Mouse (Mus musculus) embryo, embryonic 10 days (tissue): ENCODE results near the gene Arhgef40.
A peak's percentile ranks its signal among the peaks of the same experiment; 100 is the strongest.
"Not testable (repeated sequence)": the region's sequence is repeated elsewhere in the genome, so short reads cannot be mapped to it uniquely, and the experiment has no call there.

Experiments used
- DNase-seq: peaks from one replicate; pipeline ENCODE4 v3.0.0-alpha.2; 2015; ENCODE audit warnings: low spot score

Arhgef40 gene

DNA sequence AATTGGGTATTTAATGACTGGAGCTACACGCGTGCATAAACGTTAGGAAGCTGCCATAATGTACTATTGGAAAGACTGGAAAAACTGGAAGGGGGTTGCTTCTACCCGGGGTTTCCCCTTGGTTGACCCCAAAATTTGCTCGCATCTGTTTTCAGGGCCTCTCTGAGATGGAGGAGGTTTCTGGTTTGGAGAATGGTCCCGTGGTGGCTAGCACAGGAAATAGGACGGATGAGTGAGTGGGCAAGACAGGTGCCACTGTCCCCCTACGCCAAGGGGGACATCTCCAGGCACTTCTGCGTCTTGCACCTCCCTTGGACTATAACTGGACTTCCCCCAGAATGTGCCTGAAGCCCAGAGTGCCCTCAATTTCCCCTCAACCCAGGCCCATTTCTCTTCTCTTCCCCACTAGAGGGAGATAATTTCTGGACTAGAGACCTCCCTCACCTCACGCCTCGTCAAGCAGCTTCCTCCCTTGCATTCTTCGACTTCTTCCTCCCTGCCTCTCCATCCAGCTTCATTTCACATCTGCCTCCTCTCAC lies 34.6 kb downstream of the Arhgef40 start:
- no peak for DNase-seq

DNA sequence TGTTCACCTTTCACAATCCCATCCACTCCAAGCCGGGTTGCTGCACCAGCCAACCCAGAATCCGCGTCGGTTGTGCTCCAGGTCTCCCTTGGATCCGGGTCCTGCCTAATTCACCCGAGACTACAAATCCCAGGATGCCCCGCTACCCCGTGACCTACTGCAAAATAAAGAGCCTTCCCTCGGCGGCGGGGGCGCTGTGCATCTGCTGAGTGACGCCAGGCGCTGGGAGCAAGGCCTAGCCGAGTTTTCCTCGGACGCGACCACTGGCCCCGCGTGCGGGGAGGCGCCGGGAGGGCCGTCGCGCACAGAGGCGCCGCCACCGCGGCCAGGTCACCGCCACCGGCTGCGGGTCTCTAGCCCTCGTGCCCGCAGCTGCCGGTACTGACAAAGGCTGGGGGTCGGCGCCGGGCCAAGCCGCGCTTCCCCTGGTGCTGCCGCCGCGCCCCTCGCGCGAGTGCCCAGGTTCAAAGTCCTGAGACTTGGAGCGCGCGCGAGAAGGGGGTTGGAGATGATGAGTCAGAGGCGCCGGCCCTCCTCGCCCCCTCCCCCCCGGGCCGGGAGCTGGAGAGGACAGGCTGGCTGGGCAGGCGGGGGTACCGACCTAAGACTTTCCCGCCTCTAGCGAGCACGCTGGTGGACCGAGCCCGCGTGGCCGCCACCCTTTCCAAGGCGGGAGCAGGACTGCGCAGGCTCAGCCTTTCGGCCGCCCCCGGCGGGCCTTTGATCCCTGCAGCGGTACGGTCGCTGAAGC lies 35.2 kb downstream of the Arhgef40 start:
- DNase-seq: peak; percentile 99

DNA sequence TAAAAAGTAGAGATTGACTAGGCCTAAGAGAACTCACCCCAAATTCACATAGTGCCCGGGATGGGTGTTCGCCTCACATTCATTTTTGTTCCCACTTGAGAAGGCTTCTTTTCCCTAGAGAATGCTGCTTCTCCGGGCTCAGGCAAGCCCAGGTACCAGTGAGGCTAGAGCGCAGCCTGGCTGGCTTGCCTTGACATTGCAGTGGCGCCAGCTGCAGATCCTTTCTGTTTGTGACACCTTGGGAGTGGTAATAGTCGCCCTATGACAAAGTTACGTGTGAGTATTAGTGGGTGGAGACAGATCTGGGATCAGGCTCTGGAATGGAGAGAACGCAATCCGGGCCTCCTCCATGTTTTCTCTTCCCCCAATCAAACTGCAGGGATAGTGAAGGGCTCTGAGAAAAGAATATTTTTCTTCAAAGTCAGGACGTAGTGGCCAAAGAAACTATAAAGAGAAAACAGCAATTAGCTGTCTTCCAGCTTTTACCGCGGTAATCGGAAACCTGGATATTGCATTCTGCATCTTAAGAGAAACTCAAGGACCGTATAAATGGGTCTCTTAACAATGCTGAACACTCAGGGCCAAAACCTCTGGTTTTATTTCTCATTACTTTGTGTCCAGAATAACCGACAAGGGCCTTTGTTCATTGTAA lies 36.1 kb downstream of the Arhgef40 start, which contains the start of gene Zfp219:
TSS of gene Zfp219 (minus strand) at position 248 of the 652 bp plus-strand sequence.
- DNase-seq: peak; percentile 91

DNA sequence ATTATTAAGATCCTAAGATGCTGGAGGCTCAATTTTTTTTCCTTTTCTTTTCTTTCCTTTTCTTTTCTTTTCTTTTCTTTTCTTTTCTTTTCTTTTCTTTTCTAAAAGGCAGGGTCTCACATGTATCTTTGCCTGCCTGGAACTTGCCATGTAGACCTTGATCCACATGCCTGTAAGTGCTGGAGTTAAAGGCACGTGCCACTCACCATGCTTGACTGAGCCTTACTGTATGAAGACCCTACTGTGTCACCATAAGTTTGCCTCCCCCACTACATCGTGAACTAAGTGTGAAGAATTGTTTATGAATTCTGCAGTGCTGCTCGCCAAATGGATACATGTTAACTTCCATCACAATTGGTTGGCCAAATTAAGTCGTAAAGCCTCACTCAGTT lies 36.6 kb downstream of the Arhgef40 start:
- DNase-seq: no peak

DNA sequence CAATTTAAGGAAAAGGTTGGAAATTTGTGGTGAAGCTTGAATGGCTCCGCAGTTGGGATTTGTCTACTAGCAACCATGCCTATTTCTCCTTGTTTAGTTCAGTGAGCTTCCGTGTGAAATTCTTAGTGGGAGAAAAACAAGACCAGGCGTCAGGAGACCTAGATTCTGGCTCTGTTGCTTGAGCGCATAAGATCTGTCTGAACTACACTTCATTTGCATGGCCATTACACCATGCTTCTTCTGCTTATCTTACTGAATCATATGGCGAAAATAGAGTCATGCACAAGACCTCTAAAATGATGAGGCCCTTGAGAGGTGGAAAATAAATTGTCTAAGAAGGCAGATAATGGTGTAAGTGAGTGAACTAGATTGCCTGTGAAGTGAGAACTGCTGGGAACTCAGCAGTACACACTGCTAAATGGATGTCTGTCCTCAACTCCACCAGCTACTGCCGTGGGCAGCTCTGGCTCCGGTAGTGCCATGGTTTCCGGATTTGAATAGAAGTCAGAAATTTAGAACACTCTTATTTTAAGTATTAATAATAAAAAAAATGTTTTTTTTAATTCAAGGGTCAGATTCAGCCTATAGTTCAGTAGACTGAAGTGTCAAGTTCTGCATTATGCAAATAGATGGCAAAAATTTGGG lies 37.2 kb downstream of the Arhgef40 start:
- no peak for DNase-seq

DNA sequence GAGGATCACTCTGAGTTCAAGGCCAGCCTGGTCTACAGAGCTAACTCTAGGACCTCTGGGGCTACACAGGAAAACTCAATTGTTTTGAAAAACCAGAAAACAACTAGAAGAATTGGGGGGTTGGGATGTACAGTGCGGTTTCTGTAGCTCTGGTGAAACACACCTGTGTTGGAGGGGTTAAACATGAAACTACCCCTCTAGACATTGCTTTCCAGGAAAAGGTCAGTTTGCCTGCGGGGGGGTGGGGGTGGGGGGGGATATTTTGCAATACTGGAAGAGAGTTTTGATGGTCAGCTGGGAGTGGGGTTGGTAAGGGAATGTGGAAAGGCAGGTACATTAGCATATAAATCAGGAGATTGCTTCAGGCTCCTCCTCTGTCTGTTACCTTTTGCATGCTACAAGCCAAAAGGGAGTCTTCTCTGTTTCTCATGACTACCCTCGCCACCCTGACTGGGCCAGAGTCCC lies 37.8 kb downstream of the Arhgef40 start:
- DNase-seq: no peak

DNA sequence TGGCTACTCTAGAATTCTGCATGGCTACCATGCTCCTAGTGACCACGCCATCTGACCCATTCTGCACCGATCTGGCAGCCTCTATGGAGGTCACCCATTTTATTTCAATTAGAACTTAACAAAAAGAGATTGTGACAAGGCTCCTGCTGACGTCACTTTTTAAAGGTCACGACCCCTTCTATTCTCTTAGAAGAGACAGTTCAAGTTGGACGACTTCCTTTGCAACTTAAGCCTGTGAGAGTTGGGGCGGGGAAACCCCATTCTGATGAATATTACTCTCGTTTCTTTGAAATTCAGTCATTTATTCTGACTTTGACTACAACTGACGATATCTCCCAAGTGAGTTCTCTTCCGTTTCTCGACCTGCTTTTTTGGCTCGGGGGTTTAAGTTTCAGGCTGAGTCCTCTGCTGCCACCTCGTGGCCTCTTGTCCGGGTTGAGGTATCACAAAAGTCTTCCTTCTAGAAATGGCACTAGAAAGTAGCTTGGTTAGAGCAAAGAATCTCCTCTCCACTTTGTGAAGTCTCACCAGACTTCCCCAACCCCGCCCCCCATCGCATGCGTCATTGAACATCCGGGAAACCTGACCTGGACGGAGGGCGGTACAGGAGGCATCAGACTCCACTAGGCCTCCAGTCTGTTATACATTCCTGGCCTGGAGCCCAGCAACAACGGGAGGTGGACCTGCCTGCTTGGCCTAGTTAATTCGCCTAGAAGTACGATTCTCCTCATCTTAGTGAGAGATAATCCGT lies 38.4 kb downstream of the Arhgef40 start:
- DNase-seq: peak; percentile 87

DNA sequence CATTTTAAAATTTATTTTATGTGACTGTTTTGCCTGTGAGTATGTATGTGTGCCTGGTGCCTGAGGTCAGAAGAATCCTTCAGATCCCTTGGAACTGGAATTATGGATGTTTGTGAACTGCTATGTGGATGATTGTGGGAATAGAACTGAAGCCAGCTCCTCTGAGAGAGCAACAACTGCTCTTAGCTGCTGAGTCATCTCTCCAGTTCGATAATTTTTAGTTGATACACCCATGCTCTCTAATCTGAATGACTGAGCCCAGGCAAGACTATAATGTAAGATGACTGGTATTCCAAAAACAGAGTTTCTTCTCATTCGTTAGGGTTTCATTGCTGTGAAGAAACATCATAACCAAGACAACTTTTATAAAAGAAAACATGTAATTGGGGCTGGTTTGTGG lies 39.6 kb downstream of the Arhgef40 start:
- DNase-seq: no peak

DNA sequence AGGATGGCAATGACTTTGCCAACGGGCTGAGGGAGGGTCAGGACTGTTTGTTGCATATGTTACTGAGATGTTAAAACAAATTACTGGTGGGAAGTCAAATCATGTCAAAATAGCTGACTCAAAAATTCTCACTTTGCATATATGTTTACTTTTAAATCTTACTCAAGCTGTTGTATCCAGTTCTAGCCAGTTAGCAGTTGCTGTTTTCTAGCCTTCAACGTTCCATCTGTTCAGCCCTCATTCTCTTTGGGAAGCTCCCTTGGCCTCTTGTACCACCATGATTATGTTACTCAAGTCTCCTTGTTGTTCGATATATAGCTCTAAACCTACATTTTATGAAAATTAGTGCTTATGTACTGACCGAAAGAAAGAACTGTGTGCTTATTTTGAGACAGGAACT lies 41.8 kb downstream of the Arhgef40 start:
- no peak for DNase-seq

DNA sequence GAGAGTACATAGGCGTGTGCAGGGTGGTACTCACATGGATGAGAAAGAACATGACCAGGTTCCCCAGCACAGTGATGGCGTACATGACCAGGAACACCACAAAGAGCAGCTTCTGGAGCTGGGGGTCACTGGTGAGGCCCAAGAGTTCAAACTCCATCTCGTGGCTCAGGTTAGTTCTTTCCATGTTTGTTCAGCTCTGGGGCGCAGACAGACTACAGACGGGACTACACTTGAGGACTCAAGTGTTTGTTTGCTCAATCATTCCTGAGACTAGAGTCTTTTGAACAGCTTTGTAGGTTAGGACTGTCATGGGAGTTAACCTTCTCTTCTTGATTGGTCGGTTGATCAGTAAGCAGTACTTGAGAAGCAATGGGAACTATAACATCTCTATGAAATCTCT lies 51.4 kb downstream of the Arhgef40 start:
- no peak for DNase-seq

DNA sequence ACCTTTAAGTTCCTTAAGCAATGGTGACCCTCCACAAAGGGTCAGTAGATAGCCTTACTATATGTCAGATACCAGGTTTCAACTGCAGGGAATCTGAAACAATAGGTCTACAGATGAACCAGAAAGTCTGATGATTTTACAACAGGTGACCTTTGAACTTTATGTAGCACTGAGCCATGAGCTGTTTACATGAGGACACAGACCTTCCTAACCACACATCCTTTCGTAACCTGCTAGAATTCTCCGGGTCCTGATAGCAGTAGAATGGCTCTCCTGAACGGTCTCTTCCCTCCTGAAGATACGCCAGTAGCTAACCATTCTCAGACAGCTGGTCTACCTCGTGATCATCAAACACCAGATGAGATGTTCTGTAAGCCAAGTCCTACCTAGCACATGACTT lies 54.8 kb downstream of the Arhgef40 start:
- no peak for DNase-seq

DNA sequence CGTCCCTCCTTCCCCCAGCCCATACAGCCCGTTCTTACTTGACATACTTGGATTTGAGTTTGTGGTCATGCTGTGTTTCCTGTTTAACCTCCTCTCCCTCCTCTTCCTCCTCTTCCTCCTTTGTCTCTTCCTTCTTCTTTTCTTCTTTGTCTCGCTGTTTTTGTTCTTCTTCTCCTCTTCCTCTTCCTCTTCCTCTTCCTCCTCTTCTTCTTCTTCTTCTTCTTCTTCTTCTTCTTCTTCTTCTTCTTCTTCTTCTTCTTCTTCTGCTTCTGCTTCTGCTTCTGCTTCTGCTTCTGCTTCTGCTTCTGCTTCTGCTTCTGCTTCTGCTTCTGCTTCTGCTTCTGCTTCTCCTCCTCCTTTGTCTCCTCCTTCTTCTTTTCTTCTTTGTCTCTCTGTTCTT lies 57.8 kb downstream of the Arhgef40 start, which contains the start of gene Olfr221:
TSS of gene Olfr221 (minus strand) at position 101 of the 400 bp plus-strand sequence.
- not testable (repeated sequence) for DNase-seq

DNA sequence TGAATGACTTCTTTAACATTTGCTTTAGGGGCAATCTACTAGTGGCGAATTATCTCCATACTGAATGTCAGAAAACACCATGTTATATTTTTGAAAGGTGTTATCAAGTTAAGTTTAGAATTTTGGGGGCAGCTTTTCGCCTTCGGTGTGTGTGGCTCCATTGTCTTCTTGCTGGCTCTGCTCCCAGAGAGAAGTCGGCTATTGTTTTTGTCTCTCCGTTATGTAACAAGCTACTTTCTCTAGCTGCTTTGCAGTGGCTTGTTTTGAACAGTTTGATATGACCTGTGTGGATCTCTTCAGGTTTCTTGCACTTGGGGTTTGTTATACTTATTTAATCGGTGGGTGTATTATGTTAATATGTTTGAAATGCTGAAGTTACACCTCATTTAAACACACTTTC lies 58.9 kb downstream of the Arhgef40 start:
- no peak for DNase-seq

DNA sequence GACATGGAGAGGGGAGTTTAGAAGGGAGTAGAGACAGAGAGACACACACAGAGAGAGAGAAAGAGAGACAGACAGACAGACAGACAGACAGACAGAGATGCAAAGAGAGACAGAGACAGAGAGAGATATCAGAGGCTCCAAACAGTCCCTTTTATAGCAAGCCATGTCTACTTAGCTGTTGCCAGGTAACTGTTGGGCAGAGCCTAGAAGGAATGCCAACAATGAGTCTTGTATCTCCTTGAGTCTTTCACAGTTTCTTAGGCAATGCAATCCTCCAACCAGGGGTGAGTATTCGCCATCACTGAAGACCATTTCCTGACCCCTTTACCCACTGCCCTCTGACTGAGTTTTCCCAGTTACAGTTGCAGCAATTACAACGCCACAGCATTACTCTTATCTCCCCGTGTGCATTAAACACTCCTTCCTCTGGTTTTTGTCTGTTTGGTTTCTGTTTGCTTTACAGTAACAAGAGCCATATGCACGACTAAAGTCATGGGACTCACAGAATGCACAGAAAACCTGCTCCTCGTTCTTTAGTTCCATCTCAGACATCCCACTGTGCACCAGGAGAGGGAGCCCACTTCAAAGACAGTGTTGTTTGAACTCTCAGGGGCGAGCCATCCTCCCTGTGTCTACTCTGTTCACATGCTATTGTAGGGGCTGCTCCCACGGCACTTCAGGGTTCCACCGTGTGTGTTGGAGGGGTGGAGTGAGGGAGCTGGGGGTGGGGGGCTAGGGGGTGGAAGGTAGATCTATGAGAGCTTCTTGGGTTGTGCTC lies 60.6 kb downstream of the Arhgef40 start:
- peak; percentile 82 for DNase-seq

DNA sequence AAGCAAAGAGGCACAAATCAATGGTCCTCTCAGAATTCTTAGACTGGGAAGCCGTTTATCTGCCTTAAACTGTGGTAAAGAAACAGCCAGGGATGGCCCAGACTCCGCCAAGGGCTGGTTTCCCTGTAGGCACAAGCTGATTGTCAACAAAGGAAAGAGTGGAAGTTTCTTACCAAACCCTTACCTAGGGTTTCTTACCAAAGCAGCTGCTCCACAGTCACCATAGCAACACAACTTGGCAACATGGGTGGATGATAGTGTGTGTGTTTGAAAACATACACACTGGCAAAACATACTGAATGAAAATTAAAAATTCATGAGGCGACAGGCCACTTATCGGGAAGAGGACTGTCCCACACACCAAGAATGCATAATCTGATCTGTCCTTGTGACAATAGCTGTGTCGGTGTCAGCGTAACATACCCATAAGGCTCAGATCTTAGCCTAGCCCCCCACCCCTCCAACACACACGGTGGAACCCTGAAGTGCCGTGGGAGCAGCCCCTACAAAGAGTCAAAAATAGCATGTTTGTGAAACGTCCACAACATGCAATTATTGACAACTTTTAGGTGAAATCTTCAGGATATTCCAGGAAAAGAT lies 61.5 kb downstream of the Arhgef40 start:
- no peak for DNase-seq

DNA sequence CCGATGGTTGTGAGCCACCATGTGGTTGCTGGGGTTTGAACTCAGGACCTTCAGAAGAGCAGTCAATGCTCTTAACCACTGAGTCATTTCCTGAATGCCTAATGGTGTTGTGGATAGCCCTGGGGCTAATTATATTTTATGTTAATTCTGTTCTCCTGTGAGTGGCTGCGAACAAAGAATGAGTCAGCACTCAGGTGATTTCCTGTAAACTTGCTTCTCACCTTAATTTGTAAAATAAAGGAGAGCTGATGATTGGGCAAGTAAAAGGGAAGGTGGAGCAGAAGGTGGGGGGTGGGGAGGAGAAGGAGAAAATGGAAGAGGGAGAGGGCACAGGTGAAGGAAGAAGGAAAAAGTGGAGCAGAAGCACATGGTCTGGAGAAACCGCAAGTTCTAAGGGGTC lies 68.2 kb downstream of the Arhgef40 start:
- not testable (repeated sequence) for DNase-seq
